Mouse (Mus musculus) megakaryocyte, embryonic 14.5 days (primary cell): Measurements from ENCODE around the gene Hoxc11.

Source experiments
- FLI1 ChIP-seq: IDR thresholded peaks from 2 replicates; pipeline ENCODE4 v1.6.1; 2012; ENCODE audit warnings: low read length, inconsistent platforms, mixed read lengths
- GATA1 ChIP-seq: IDR thresholded peaks from 3 replicates; pipeline ENCODE4 v1.6.1; 2012; ENCODE audit warnings: mixed read lengths, low read length, inconsistent platforms, borderline replicate concordance

DNA sequence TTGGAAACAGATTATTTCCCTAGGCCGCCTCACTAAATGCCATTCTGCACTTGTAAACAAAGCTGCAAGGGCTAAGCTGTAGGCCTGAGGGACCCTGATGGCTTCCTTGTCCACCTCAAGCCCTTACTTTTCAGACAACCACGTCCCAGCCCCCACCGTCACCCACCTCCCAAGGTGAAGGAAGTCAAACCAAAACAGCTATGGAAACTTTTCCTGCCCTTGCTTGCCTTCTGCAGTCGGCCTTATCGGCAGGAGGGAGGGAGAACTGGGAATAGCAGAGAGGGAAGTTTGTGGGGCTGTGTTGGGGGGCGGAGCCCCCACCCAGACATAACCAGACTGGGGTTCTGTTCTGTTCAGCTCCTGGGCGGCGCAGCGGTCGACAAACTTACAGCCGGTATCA is 38.0 kb downstream of the Hoxc11 start:
- TF ChIP-seq GATA1: no peak
- TF ChIP-seq FLI1: no peak
